Mouse (Mus musculus) cerebellum, adult 2 months (tissue): ENCODE data around the gene Rtl5.

ENCODE experiments used
- CTCF ChIP-seq: fragments of 200-500 bp; IDR thresholded peaks from 2 replicates; pipeline ENCODE4 v1.5.1; 2011; ENCODE audit warnings: low read depth, mild to moderate bottlenecking, control low read depth, low read length, moderate library complexity, borderline replicate concordance; ENCODE audit not compliant: insufficient read depth
- POLR2A ChIP-seq: fragments of 200-500 bp; IDR thresholded peaks from 2 replicates; pipeline ENCODE4 v1.6.1; 2011; ENCODE audit warnings: low read length, control low read depth, borderline replicate concordance; ENCODE audit not compliant: insufficient read depth

GRCm38 (mm10) chrX:102082340-102082739, 11.2 kb upstream of the Rtl5 start:
- no peak for TF ChIP-seq POLR2A
- TF ChIP-seq CTCF = no peak
